In the genomic region with DNA sequence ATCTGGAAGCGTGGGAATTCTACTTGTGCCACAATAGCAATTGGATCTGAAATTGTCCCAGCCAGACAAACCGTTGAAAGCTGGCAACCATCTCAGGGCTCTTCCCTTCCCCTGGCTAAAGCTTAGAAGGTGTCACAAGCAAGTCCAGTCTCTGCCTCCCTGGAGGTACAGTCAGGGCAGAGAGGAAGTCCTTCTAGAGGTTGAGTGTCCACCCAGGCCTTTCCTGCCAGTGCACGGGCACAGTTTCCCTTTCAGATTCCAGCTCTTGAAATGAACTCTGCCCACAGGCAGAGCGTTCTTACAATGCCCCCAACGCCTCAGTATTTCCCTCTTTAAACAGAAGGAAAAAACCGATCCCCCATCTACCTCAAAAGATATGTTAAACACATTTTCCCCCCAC, we compare ENCODE assay signal across 21 mouse cellular contexts.
"Had no signal": no experiment of that assay in that cellular context is flagged by ENCODE, and none has a peak within 500 bp of the region (broad histone marks: within the 10 kb centered on the region; RNA-seq: fewer than 3 reads in every experiment).

No protein-coding gene starts in this region.

- H3K27ac ChIP-seq: kidney, embryonic 15.5 days; limb, embryonic 12.5 days; limb, embryonic 15.5 days; liver, embryonic 14.5 days; midbrain, embryonic 10.5 days; midbrain, embryonic 13.5 days; stomach, embryonic 15.5 days had no signal

- DNase-seq: kidney, adult 18-20 months; kidney, postnatal 10 days; kidney, postnatal 36 days; left cerebral cortex, postnatal 4 days; liver, postnatal 0 days; lung, embryonic 14.5 days; lung, postnatal 4 days; spleen, adult 18-20 months; thymus, postnatal 25 days had no signal

- H3K9me3 ChIP-seq: limb, embryonic 12.5 days; limb, embryonic 15.5 days; midbrain, embryonic 10.5 days; midbrain, embryonic 13.5 days; stomach, embryonic 15.5 days had no signal

- H3K4me2 ChIP-seq: kidney, embryonic 15.5 days; limb, embryonic 12.5 days; limb, embryonic 15.5 days; liver, embryonic 11.5 days; lung, embryonic 14.5 days; midbrain, embryonic 13.5 days; stomach, embryonic 15.5 days had no signal

- ATAC-seq: intestine, embryonic 16.5 days; liver, postnatal 0 days; lung, postnatal 0 days; midbrain, embryonic 13.5 days; midbrain, embryonic 16.5 days had no signal

- H3K4me3 ChIP-seq: kidney, embryonic 15.5 days; limb, embryonic 12.5 days; limb, embryonic 15.5 days; megakaryocyte, embryonic 14.5 days; midbrain, embryonic 10.5 days; midbrain, embryonic 13.5 days; stomach, embryonic 15.5 days had no signal

- H3K36me3 ChIP-seq: kidney, embryonic 15.5 days; limb, embryonic 12.5 days; limb, embryonic 15.5 days; midbrain, embryonic 10.5 days; midbrain, embryonic 13.5 days; stomach, embryonic 15.5 days had no signal

- H3K27me3 ChIP-seq: kidney, embryonic 15.5 days; limb, embryonic 12.5 days; limb, embryonic 15.5 days; megakaryocyte, embryonic 14.5 days; midbrain, embryonic 13.5 days; stomach, embryonic 15.5 days had no signal

- H3K9ac ChIP-seq: kidney, embryonic 15.5 days; limb, embryonic 12.5 days; limb, embryonic 15.5 days; liver, embryonic 14.5 days; liver, postnatal 0 days; lung, embryonic 14.5 days; midbrain, embryonic 13.5 days; stomach, embryonic 15.5 days had no signal
